Mouse (Mus musculus) naive thymus-derived CD4-positive, alpha-beta T cell, adult 2 months (primary cell): ENCODE results near the gene Ccl22.

Experiments
- DNase-seq: peaks from one replicate; pipeline ENCODE4 v3.0.0-alpha.2; 2011; ENCODE audit warnings: low read depth

The Ccl22 gene

DNA sequence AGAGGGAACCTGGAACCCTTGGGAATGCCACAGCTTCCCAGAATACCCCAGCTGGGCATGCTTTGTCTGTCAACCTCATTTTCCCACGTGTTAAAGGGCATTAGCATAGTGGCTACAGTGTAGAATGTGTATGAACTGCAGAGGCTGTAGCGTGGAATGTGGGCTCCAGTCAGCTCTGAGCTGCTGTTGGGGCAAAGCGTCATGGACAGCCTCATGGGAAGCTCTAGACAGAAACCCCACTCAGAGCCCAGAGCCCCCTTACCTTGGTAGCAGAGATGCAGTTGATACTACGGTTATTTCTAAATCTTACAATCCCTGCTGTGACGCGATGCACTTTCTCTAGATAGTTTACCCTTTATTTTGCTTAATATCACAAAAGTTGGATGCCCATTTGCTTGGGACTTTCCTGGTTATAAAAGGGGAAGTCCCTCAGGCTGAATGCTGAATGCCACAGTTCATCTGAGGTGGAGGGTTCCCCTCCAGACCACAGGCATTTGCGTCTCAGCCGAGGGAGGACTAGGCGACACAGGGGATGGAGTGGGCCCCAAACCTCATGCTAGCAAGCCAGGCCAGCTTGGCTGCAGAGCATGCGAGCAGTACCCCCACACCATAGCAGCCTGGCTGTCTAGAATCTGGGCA is 33.6 kb downstream of the Ccl22 start:
- DNase-seq, result no peak

DNA sequence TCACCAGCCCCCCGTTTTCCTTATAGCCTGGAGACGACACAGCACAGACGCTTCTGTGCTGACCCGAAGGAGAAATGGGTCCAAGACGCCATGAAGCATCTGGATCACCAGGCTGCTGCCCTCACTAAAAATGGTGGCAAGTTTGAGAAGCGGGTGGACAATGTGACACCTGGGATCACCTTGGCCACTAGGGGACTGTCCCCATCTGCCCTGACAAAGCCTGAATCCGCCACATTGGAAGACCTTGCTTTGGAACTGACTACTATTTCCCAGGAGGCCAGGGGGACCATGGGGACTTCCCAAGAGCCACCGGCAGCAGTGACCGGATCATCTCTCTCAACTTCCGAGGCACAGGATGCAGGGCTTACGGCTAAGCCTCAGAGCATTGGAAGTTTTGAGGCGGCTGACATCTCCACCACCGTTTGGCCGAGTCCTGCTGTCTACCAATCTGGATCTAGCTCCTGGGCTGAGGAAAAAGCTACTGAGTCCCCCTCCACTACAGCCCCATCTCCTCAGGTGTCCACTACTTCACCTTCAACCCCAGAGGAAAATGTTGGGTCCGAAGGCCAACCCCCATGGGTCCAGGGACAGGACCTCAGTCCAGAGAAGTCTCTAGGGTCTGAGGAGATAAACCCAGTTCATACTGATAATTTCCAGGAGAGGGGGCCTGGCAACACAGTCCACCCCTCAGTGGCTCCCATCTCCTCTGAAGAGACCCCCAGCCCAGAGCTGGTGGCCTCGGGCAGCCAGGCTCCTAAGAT is 34.3 kb downstream of the Ccl22 start:
- DNase-seq, result no peak

DNA sequence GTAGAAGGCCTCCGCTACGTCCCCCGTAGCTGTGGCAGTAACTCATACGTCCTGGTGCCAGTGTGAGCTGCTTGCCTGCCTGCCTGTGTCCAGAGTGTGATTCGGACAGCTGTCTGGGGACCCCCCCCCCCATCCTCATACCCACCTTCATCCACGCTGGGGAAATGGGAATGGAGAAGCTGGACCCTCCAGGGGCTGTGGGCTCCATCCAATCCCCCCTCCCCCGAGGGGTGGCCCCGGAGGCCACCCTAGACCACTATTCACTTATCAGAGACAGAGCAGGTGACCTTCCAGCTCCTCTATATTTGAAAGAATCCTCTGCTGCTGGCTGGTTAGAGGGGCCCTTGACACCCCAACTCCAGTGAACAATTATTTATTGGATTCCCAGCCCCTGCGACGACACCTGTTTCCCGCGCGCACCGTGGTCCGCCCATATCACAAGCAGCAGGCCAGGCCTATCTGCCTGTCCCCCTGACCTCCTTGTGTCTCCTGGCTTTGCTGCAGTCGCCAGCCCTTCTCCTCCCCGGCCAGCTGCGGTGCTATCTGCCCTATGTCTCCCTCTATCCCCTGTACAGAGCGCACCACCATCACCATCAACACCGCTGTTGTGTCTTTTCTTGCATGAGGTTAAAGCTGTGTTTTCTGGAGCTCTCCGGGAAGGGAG is 35.2 kb downstream of the Ccl22 start:
- no peak for DNase-seq

DNA sequence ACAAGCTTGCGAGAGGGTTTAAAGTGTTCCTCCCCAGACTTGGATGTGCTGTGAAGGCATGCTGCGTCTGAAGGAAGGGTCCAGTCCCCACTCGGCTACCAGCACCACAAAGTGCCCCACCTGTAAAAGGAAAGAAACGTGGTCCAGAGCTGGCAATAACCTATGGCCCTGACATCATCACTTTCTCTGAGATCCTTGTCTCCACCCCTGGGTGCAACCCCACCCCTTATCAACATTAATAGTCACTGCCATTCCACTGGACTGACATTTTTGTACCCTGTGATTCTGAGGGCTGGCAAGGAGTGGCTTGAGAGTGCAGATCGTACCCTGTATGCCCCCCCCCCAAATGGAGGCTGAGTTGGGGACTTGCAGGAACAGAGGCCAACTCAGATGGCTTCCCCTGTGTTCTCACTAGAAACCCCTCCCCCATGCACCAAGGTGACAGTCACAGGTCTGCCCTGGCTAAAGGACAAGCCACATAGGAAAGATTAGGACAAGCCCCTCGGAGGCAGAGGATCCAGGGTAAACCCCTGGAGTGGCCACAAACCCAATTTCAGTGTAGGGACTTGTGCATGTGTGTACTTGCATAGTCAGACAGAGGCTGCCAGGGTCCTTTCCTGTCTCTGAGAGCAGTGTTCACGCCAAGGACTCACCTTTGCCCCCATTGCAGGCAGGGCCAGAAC is 35.9 kb downstream of the Ccl22 start:
- DNase-seq, result no peak

DNA sequence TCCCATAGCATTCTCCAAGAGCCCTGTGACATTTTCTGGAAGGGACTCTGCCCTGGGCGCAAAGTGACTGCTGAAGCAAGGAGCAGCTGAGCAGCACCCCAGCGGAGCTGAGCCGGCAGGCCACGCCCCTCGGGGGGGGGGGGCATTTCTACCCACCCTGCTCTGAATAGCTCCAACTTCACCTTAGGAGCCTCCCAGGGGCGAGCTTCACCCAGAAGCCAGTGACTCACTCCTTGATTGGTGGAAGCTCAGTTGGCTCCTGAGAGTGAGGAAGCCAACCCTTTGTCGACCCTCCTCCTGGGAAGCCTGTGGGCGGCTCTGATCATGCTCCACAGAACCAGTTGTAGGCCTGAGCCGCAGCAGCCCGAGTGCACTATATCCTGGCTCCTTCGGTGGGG is 36.4 kb downstream of the Ccl22 start:
- DNase-seq, result no peak

DNA sequence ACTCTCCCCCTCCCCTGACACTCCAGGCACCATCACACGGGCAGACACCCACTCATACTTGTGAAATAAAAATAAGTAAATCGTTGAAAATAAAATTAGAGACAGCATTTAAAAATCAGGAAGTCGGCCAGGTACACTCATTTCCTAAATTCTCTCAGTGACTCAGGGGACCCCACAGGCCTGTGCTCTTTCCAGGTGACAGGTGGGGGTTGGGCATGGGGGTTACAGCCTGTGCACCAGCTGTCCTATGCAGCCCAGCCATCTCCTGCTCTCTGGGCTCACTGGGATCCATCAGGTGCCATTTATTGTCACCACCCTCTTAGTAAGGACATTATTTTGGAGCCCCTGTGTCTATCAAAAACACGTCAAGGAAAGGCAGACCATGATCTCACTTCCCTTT is 38.5 kb downstream of the Ccl22 start:
- DNase-seq, result no peak

DNA sequence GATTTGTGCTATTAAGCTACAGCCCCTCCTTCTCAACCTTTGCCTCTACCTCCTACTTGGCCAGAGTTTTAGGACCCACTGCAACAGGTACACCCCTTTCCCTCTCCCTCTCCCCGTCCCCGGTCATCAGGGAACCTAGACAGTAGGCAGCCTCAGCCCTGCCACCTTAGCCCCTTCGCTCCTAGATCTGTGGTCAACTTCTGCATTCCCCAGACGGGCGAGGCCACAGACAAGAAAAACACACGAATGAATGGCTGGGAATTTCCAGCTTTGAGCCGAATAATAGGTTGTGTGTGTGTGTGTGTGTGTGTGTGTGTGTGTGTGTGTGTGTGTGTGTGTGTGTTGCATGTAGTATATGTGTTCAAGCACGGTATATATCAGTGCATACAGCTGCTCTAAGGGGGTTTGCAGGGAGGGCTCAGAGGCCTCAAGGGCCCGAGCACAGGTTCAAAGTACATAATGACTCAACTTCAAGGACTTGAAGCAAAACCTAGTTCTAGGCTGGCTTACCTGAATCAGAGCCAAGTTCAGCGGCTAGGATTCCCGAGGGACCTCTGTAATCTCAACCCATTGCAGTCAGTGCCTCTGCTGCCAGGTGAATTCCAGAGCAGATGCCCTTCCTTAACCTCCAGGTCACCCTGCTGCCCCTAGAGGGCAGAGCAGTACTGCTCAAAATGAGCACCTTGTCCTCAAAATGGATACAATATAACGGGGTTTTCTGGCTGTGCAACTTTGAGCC is 40.0 kb downstream of the Ccl22 start:
- DNase-seq, result peak; percentile 69

DNA sequence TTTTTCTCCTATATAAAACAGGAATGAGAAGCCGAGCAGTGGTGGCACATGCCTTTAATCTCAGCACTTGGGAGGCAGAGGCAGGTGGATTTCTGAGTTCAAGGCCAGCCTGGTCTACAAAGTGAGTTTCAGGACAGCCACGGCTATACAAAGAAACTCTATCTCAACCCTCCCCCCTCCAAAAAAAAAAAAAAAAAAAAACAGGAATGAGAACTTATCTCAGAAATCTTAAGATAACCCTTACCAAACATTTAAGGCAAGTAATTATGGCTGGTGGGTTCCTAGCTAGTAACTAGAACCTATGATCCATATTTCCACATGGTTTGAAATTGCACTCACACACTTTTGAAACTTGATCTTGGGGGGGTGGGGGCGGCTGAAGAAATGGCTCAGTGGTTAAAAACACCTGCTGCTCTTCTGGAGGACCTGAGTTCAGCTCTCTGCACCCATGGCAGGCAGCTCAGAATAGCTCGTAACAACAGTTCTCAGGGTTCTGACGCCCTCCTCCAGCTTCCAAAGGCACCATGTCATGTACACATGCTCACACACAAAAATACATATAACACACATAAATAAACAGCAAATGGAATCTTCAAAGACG is 40.7 kb downstream of the Ccl22 start:
- no peak for DNase-seq

DNA sequence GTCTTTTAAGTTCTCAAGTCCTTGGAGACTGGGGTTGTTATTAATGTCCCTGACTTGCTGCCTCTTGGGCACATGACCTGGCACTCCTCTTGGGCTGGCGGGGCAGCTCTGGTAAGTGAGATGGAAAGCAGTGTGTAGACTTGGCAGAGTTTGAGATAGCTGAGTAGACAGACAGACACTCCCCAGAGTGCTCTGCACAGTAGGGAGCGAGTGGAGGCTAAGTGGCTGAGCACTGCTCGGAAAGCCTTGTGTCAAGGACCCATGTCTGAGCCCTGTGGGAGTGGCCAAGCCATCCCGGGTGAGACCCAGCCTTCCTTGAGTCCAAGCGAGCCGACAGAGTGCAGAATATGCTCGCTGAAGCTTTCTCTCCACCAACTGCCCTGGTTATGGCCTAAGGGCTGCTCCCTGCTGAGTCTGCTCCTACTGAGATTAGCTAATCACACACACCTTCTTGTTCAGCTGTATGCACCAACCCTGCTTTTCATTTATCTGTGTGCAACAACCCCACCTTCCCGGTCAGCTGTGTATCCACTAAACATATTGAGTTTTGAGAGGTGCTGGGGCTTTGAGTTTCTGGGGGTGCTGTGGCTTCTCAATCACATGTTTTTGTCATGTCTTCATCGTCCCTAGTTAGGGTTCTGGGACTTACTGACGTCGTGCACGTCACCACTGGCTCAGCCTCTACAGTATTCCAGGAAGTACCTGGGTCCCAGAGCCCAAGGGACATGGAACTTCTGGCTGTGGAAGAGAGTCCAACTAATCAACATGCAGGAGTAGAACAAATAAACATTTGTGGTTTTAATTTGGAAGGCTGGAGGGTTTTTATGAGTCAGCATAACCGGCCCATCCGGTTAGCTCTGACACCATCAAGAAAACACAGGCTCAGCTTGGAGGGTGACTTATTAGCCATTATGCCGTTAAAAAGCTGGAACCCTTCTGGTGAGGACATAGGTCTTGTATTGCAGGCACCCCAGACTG is 42.4 kb downstream of the Ccl22 start:
- DNase-seq, result no peak

DNA sequence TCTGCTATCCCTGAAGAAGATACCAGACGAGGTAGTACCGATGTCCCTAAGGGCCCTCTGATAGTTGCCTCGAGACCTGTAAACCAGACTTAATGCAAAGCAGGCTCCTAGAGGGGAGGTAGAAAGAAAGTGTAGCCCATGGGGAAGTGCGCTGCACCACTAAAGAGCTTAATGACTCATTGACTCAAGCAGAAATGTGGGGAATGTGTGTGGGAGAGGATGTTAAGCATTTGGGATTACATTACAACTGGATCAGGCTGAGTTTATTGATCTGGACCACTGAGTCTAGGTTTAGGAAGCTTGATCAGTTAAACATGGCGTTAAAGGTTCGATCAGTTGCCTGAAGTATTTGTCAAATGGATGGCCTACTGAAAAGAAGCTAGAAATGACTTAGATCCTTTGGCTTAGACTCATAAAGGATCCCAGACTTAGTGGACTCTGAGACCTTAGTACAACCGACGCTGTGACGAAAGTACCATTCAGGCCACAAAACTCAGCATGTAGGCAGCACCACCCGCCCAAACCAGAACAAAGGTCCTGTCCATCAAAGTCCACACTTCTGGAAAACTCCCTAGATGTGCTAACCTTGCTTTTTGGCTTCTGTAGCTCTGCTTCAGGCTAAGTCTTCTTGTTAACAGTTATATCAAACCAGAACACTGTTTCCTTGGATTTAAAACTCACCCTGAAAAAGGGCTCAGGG is 44.0 kb downstream of the Ccl22 start:
- DNase-seq, result no peak

DNA sequence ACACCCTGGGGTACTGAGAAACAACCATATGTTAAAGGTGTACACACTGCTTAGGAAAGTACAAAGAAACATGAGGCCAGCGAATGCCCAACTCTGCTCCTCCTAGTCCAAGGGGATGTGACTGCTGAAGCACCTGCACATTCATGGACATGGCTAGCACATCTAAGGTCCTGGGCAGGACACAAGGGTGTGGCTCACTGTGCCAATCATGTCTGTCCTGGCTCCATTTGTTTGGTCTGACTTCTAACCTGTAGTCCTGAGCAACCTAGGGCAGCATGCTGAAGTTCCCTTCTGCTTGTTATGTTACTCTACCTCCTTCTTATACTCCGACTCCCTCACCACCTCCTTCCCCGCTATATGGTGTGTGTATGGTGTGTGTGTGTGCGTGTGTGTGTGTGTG is 49.0 kb downstream of the Ccl22 start:
- no peak for DNase-seq

DNA sequence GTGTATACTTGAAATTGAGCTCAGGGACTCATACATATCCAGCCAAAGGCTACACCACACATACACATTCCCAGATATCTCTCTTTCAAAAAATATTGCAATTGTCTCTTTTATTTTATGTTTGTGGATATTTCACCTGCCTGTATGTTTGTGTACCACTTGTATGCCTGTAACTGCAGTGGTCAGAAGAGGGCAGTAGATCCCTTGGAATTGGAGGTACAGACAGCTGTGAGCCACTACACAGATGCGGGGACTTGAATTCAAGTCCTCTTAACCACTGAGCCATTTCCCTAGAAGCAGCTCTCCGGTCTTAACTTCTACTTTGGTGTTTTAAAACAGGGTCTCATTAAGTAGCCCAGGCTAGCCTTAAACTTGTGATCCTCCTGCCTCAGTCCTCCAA is 49.4 kb downstream of the Ccl22 start:
- peak; percentile 36 for DNase-seq

DNA sequence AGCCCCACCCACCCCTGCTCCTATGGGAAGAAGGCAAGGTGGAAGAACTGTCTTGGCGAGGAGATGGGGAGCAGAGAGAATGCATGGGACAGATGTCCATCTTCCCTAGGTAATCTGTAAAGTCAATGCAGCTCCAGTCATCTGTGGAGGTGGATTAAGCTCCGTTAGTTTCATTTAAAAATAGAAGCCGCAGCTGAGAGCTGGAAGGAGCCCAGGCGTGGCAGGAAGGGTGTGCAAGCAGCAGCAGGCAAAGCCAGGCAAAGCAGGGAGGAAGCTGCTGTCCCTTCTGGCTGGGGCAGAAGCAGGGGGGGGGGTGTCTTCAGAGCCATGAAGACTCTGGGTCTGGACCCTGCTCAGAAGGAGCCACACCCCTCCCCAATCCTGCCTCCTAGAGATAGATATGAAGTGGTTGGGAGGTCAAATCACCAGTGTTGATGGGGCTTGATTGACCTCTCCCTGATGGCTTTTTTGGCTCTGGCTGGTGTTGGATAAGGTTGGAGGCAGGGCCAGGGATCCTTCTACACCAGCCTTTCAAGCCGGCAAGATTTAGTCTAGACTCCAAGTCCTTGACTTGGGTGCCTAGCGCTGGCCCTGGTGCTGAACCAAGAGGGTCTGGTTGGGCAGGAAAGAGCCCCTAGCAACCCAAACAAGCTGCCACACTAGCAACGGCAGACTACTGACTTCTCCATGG is 55.0 kb downstream of the Ccl22 start:
- DNase-seq, result no peak
